Mouse (Mus musculus) right cerebral cortex, postnatal 36 days (tissue): ENCODE results near the gene Dnajc9.

Source experiments
- DNase-seq, 2 experiments: peaks; one replicate each; pipeline ENCODE4 v3.0.0; 2022; ENCODE audit warnings: low spot score in 2 of 2, mixed read lengths in 1 of 2

Gene Dnajc9

DNA sequence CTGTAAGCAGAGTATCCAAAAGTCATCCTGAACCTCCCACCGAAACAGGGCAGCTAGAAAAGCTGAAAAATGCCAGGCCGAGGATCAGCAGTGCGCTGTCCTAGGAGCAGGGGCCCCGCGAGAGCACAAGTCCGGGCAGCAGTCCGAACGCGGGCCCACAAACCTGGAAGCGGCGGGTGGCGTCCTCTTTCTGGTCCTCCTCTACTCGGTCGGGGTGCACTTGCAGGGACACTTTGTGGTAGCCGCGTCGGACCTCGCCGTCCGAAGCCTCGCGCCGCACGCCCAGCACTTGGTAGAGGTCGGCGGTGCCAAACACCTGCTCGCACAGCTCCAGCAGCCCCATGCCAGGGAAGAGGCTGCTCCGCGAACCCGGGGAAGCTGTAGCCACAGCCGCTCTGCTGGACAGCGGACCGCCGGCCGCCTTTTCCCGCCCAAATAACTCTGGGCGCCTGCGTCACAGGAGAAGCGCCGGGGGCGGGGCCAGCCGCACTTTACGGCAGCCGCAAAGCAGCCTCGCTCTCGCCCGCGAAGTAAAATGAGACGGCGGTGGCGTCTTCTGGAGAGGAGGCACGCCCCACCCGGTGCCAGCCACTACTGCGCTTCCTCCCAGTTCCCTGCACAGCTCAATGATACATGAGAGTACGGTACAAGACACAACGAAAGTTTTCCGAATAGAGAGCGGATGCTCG, at the start of gene Dnajc9:
Dnajc9 (minus strand) TSS at position 470 of the 689 bp plus-strand sequence.
- peak; percentile 92 to 93 for DNase-seq

DNA sequence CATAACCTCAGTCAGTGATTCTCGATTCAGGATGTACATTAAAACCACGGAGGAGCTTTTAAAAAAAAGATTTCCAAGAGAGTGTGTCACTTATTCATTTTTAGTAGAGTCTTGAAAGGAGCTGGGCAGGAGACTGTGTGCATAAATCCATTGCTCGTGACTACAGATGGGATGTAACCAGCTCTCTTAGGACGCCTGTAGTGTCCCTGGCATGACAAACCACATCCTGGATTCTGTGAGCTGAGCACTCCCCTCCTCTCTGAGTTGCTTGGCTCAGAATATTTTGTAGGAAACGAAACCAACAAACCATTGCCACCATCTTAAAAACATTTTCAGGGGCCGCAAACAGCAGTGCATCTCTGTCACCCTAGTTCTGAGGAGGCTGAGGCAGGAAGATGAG, 48.3 kb upstream of the Dnajc9 start:
- DNase-seq: no peak

DNA sequence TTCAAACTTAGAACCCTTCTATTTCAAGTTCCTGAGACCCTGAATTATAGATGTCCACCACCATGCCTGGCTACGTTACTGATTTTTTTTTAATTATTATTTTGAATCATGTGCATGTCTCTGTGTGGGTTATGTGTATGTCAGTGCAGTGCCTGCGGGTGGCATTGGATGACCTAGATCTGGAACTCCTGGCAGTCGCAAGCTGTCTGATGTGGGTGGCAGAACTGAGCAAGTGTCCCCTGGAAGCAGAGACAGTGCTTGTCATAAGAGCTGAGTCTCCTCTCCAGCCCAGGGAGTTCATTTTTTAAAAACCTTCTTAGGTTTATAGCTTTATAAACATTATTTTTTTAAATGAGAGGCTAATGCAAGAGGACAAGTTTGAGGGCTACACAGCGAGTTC, 43.7 kb upstream of the Dnajc9 start:
- no peak for DNase-seq

DNA sequence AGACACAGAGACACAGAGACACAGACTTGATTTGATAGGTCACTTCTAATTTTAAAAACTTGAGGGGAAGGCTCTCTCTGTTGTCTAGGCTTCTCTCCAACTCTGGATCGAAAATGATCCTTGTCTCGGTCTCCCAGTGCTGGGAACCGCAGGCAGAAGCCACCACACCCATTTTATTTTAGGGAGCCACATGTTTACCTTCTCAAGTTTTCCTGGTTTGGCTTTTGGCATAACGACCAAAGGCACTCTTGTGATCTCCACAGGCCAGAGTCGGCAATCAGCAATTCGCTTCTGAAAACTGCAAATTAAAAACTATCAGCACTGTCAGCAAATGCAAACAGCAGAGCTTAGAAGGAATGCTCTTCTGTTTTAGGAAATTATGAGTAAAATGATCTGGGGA, 43.0 kb upstream of the Dnajc9 start:
- DNase-seq: no peak

DNA sequence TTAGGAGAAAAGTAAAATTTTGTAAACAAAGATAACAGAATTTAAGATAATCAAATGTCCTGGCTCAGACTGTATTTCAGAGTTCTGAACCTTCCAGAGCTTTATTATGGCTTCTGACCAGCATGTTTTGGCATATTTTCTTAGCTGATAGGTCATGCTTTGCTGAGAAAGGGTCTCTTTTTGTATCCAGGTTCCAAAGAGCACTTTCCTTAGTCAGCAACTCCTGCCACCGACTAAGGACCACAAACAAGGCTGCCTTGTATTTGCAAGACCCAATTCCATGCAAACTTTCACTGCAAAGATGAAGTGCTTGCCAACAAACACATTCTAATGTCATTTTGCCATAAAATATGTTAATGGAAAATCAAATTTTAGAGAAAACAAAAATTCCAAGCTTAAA, 41.1 kb upstream of the Dnajc9 start:
- no peak for DNase-seq

DNA sequence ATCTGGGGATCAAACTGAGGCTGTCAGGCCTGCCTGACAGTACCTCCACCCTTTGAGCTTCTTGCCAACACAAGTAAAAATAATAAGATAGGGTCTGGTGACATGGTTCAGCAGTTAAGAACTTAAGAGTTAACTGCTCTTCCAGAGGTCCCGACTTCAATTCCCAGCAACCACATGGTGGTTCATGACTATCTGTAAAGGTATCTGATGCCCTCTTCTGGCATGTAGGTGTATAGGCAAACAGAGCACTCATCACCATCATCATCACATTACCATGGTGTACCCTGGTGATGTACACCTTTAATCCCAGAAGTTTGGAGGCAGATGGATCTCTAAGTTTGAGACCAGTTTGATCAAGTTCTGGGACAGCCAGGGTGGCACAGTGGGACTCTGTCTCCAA, 39.9 kb upstream of the Dnajc9 start:
- no peak for DNase-seq

DNA sequence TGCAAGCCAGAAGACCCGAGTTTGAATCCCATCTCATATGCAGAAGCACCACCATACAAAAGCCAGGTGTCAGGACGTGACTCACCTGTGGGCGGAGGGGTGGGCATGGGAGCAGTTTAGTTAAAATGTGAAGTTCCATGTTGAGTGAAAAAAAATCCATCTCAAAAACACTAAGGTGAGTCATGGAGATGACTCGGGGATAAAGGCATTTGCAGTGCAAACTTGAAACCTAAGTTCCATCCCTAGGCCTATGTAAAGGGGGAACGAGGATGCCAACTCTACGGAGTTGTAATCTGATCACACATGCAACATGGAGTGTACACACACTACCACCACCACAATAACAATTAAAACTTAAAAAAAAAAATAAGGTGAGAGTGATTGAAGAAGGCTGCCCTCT, 34.3 kb upstream of the Dnajc9 start:
- DNase-seq: no peak

DNA sequence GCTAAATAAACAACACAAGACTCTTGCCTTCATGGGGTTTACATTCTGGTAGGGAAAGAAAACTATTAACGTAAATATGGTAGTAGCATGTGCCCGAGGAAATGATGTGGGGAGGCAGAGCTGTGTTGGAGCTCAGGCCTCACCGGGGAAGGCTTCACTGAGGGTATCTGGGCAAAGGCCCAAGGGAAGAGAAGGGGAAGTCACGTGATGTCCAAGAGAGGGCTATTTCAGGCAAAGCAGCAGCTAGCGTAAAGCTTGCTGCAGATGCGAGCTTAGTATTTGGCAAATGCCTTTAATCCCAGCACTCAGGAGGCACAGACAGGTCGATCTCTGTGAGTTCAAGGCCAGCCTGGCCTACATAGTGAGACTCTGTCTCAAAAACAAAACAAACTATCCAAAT, 33.5 kb upstream of the Dnajc9 start:
- no peak for DNase-seq

DNA sequence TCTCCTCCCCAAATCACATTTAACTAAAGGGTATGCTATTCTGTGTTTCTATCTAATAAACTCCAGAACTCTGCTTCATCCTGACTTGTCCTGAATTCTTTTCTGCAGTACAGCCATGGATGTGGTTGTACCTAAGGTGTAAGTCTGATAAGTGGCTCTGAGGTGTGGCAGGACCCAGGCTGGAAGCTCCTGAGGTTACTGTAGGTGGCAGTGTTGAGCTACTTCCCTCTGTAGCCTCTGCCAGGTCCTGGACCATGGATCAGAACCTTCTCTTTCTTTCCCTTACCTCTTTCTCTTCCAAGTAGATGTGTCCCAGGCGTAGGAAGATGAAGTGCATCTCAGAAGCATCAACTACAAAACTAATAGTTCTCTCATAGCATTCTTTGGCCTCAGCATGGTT, 11.4 kb upstream of the Dnajc9 start:
- no peak for DNase-seq

DNA sequence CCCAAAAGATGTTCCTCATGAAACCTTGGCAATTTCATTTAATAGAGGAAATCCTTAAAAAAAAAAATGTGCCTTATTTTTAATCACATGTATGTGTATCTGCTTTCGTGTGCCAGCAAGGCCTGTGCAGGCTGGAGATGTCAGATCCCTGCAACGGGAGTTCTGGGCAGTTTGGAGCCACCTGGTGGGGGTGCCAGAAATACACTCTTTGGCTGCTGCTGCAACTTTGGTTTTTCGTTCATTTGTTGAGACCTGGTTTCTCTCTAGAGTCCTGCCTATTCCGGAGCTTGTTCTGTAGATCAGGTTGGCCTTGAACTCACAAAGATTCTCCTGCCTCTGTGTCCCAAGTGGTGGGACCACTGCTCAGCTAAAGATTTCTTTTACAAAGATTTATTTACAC, 10.2 kb upstream of the Dnajc9 start:
- DNase-seq: no peak

DNA sequence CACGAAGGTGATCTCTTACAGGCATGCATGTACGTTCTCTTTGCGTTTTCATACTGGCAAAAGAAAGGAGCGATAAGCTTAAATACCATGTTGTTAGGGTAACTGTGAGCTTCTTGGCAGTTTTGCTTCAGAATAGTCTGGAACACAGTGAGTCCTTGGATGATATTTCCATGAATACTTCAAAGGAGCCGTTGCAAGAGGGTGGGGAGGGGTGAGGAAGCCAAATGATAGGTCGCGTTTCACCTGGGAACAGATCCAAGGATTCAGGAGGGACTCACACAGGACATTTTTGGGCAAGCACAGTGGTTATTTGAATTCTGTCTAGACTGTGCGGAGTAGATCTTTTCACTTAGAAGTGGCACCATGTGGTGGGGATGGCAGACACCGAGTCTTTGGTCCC, 8.5 kb upstream of the Dnajc9 start:
- DNase-seq: no peak

DNA sequence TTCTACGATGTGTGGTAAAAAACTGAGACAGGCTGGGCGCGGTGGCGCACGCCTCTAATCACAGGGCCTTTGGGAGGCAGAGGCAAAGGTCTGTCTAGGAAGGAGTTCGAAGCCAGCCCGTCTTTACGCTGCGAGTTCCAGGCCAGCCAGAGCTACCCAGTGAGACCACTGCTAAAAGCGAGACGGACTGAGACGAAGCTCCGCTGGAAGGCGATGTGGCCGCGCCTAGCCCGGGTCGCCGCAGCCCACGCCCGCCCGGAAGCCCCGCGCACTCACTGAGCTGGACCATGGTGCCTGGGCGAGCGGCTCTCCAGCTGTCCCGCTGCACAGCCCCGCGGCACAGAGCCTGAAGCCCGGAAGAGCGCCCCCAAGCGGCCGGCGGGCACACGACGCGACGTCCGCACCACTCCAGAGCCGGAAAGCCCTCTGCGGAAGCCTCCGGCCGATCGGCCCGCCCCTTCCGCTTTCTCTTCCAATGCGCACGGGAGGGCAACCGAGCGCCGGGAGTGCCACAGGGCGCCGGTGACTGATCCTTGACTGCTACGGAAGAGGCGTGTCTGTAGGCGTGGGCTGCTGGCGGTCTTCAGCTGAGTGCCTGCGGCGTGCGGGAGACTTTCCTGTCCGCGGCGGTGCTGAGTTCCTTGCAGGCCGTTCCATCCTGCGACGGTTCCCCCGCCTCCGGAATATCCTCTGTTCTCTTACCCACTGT, 4.6 kb upstream of the Dnajc9 start, which contains the start of gene Mrps16:
Mrps16 (minus strand) TSS at position 430 of the 709 bp plus-strand sequence.
- peak; percentile 92 to 95 for DNase-seq

DNA sequence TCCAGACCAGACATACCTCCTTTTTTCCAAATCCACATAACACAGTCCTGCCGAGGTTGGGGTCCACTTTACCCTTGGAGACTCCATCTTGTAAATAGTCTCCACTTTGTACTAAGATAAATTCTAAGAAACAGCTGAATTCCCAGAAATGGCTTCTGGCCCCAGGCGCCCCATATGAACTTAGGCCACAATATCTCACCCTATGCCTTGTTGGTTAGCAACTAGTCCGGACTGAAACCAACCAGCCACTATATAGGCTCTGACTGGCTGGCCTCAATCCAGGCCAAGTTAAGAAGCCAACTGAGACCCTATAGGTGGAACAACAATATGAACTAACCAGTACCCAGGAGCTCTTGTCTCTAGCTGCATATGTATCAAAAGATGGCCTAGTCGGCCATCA, 3.6 kb upstream of the Dnajc9 start:
- no peak for DNase-seq

DNA sequence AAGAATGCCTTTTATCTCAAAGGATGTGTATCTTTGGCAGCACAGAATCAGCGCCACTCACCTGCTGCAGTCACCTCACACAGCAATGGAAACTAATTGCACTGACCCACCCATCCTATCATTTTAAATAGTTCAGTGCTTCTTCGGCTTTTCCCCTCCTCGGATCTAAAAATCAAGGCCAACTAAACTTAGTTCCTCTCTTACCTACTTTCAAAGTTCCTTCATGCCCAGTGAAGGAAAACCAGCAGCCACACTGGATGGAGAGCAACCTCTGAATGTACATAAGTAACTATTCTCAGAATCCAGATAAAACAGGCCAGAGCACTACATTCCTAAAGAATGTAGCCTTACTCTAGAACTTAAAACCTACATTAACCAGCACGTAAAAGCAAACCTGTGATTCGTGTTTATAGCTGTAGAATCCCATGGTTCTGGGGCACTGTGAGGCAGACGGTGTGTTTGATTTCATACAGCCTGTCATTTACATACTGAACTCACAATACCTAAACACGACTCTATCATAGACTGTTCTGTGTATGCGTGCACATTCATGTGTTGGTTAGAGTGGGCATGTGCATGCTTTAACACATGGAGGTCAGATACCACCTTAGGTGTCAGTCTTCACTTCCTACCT, 853 bp upstream of the Dnajc9 start:
- no peak for DNase-seq

DNA sequence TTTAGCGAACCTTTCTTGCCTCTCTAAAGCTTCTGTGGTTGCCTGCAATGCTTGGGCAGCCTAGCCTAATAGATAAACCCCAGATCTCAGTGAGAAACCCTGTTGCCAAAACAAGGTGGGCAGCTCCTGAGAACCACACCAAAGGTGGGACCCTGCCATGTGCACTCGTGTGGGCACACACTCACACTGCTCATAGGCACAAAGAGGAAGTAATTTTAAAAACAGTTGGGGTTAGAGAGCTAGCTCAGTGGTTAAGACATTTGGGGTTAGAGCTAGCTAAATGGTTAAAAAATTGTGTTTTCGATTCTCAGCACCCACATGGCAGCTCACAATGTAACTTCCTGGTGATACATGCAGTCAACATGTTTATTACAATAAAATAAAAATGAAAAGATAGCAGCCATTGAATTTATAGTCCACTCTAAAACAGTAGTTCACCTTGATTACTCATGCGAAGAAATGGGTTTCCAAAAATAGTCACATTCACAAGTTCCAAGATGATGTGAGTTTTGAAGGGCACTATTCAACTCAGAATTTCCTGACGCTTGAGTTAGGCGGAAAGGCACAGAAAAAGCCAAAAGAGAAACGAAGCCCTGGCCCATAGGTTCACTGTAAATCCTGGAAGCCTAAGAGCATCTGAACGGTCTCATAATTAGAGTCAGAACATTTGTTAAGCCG, 8.8 kb downstream of the Dnajc9 start:
- DNase-seq: no peak

DNA sequence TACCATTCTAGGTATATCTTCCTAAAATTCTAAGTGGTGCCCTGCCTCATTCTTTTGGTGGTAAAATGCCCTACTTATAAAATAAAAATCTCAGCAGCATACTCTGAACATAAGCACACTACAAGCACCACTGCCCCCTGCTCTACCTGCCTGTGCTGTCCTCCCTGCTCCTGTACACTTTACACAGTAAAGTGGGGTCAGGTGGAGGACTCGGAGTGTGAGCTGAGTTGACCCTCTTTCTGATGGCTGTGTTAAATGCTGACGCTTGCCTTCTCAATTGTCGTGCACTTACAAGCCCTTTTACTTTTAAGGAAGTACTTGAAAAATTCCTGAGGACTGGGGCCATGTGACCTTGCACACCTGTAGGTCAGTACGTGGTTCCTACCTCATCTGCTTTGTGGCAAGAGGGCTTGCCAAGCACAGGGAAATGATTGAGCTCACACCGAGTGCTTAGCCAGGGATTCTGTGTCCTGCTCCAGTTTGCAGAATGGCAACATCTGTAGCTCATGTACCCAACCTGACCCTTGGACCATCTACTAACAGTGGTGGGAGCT, 9.5 kb downstream of the Dnajc9 start:
- no peak for DNase-seq

DNA sequence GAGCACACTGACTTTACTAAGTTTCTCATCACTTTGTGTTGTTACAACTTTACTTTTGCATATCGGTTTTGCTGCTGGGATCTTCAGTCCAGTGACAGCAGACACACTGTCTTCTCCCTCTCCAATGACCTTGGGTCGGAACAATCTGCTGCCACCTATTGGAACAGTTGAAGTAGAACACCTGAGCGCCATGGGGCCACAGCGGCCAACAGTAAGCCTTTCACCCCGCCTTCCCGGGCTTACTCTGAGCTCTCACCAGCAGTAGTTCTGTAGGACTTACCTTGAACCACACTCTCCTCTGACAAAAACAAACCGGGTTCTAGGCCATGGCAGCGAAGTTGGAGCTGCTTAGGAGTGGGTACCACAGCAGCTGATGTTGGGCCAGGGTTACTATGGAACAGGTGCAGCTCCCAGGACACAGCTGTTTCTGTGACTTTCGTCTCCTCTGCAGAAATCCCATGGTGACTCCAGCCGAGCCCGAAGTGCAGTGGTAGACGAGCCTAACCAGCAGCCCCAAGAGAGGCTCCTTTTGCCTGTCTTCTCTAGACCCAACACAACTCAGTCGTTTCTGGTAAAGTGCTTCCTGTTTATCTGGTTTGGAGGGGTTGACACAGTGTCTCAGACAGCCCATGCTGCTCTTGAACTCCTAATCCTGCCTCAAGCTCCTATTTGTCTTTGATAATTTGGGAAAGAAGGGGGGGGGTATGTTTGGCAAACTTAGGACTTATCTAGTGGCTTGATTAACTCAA, 10.2 kb downstream of the Dnajc9 start:
- no peak for DNase-seq

DNA sequence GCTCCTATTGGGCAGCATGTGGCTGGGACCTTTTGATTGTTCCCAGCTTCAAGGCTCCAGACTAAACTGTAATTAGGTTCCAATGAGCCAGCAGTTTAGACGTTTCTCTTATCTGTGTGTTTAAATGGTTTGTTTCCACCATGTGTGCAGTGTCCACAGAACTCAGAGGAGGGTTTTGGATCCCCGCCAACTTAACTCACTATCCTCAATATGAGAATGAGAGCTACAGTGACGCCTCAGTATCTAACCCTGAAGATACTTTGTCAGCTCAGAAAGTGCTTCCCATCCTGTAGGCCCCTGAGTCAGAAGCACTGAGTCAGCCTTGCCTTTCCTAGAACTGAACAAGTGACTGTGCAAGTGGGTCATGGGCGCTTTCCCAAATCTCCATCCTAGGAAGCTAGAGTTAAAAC, 11.6 kb downstream of the Dnajc9 start:
- DNase-seq: no peak

DNA sequence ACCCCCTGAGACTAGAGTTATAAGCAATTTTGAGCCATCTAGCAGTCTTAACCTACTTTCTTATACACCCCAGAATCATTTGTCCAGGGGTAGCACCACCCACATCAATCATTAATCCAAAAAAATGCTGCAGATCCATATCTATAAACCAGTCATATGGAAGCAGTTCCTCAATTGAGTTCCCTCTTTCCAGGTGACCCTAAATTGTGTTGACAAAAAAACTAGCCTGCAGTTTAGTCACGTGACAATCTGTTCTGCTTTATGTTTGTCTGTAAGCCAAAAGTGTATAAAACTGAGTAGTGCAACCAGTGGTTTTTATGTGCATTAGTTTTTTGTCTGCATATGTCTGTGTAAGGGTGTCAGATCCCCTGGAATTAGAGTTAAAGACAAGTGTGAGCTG, 16.9 kb downstream of the Dnajc9 start:
- no peak for DNase-seq

DNA sequence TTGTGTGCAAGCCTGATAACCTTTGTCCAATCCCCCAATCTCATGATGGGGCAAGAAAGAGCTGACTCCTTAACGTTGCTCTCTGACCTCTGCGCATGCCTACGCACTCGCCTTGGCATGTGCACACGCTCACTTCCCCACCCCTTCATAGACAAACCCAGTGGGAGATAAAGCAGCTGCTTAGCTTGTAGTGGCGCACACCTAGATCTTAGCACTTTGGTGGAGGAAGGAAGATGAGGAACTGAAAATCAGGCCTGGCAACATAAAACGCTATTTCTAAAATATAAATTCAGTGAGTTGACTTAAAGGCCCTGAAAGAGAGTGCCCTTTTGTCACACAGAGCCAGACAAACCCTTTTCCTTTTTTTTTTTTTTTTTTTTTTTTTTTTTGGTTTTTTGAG, 17.9 kb downstream of the Dnajc9 start:
- DNase-seq: no peak

DNA sequence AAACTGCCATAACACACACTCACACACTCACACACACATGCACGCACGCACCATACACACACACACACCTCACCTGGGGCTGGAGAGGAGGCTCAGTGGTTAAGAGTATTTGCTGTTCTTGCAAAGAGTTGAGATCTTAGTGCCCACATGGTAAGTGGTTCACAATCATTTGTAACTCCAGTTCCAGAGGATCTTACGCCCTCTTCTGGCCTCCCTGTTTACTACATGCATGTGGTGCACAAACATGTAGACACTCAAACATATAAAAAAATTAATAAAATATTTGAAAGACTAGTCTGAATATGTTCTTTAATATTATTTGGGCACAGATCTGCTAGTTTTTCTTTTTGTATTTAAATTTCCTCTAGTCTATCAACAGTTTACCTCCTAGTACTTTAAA, 20.4 kb downstream of the Dnajc9 start:
- DNase-seq: no peak
